Mouse (Mus musculus): ENCODE data around the gene Bpifb9a. TPM values are rescaled to one million over a fixed set of nuclear protein-coding genes. Genes with fewer than 3 reads are reported as not detected.
"Not testable (repeated sequence)": the region's sequence is repeated elsewhere in the genome, so short reads cannot be mapped to it uniquely, and the experiment has no call there.

Bpifb9a gene
- polyA plus RNA-seq (2012; rRNA removed) = not detected in 2 replicates

DNA sequence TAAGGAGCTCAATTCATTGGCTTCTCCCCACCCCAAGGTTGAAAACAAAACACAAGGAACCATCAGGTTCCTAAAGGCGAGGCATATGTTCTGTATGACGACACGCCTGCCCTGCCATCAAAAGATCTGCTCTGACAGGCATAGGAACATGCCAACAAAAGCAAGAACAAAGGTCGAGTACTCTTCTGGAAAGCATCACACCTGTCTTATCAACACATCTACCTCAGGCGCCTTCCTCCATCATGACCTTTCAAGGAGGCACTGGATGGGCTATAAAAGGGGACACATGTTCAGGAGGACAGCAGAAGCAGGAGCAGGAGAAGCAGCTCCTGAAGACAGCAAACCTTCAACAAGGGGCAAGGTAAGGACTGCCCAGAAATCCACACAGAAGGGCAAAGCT lies at the start of gene Bpifb9a:
Bpifb9a (plus strand) TSS at position 301 of the 400 bp plus-strand sequence.
- not testable (repeated sequence) for H3K27ac ChIP-seq (ENCODE audit: insufficient read depth, low read length); H3K27me3 ChIP-seq (ENCODE audit: control insufficient read depth, insufficient read depth, low read length); H3K4me3 ChIP-seq (replicated peaks; ENCODE audit: insufficient read depth, low read depth, low read length); DNase-seq; H3K4me1 ChIP-seq (ENCODE audit: control insufficient read depth, insufficient read depth, low read length)
- 75% methylated on average over 5 of the region's 5 CpGs for WGBS

DNA sequence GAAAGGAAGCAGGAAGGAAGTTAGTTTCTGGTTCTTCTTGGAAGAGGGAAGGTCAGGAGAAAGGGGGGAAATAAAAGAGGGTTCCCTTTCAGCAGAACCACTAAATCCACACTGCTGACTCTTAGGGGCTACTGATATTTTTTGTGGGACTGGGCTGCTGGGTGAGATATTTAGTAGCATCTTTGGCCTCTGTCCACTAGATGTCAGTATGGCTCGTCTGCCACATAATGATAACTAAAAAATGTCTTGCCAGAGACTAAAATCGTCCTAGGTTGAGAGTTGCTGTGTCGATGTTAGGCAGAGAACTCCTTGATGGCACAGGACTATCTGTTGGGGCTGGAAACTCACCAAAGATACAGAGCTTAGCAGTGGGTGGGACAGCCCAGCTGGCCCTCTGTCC lies 48.5 kb upstream of the Bpifb9a start:
- Histone ChIP-seq H3K27me3 (ENCODE audit: control insufficient read depth, insufficient read depth, low read length) (no peaks in the 10 kb centered on the region), H3K4me1 (ENCODE audit: control insufficient read depth, insufficient read depth, low read length) (no peaks in the 10 kb centered on the region), H3K27ac (ENCODE audit: insufficient read depth, low read length) (no peak overlapping the region), H3K4me3 (replicated peaks; ENCODE audit: insufficient read depth, low read depth, low read length) (no peak overlapping the region)
- 3% methylated on average over 3 of the region's 3 CpGs for WGBS
- TF ChIP-seq CTCF (IDR thresholded peaks at IDR 0.05; ENCODE audit: borderline replicate concordance, insufficient read depth, low read depth, low read length) (peak; percentile 53; the same call in 1 of the 2 replicates), POLR2A (IDR thresholded peaks at IDR 0.05; ENCODE audit: borderline replicate concordance, insufficient read depth, low read length) (no peak)
- DNase-seq = no peak

DNA sequence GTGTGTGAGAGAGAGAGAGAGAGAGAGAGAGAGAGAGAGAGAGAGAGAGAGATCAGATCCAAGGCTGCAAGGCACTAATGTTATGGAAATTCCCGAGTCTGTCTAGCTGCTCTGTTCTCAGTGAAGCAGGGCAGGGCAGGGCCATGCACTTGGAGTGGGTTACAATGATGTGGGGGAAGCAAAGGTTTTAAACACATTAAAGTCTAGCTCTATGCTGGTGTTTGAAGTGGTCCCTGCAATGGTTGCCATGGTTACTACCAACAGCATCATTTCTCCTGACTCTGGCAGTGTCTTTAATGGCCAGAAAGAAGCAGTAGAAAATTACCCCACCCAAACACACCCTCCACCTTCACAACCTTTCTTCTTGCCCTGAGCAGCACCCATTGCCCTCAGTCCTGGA lies 46.5 kb upstream of the Bpifb9a start:
- DNase-seq = no peak
- Histone ChIP-seq H3K4me1 (ENCODE audit: control insufficient read depth, insufficient read depth, low read length) (no peaks in the 10 kb centered on the region), H3K27ac (ENCODE audit: insufficient read depth, low read length) (no peak overlapping the region), H3K4me3 (replicated peaks; ENCODE audit: insufficient read depth, low read depth, low read length) (no peak overlapping the region), H3K27me3 (ENCODE audit: control insufficient read depth, insufficient read depth, low read length) (no peaks in the 10 kb centered on the region)
- WGBS = 45% methylated on average over 1 of the region's 1 CpGs
- TF ChIP-seq POLR2A (IDR thresholded peaks at IDR 0.05; ENCODE audit: borderline replicate concordance, insufficient read depth, low read length) = no peak
- TF ChIP-seq CTCF (IDR thresholded peaks at IDR 0.05; ENCODE audit: borderline replicate concordance, insufficient read depth, low read depth, low read length) = no peak

DNA sequence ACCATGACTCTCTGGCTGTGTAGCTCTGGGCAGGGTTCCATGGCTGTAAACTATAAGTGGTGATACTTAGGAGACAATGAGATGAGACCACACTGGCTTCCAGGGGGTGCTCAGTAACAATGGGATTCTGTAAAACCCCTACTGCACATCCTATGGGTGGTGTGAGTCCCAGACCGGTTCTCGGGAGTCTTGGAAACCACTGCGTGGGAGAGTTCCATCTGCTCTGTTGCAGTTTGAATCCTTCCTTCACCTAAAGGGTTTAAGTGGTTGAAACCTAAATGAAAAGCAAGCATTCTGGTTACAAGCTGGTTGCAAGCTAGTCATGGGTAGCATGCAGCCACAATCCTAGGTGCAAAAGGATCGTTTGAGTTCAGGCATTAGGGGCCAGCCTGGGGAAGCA lies 45.8 kb upstream of the Bpifb9a start:
- no peaks in the 10 kb centered on the region for H3K27me3 ChIP-seq (ENCODE audit: control insufficient read depth, insufficient read depth, low read length)
- TF ChIP-seq POLR2A (IDR thresholded peaks at IDR 0.05; ENCODE audit: borderline replicate concordance, insufficient read depth, low read length) (no peak), CTCF (IDR thresholded peaks at IDR 0.05; ENCODE audit: borderline replicate concordance, insufficient read depth, low read depth, low read length) (no peak)
- H3K4me3 ChIP-seq (replicated peaks; ENCODE audit: insufficient read depth, low read depth, low read length) = no peak overlapping the region
- no peak for DNase-seq
- H3K4me1 ChIP-seq (ENCODE audit: control insufficient read depth, insufficient read depth, low read length) = no peaks in the 10 kb centered on the region
- 74% methylated on average over 4 of the region's 4 CpGs for WGBS
- H3K27ac ChIP-seq (ENCODE audit: insufficient read depth, low read length) = no peak overlapping the region

DNA sequence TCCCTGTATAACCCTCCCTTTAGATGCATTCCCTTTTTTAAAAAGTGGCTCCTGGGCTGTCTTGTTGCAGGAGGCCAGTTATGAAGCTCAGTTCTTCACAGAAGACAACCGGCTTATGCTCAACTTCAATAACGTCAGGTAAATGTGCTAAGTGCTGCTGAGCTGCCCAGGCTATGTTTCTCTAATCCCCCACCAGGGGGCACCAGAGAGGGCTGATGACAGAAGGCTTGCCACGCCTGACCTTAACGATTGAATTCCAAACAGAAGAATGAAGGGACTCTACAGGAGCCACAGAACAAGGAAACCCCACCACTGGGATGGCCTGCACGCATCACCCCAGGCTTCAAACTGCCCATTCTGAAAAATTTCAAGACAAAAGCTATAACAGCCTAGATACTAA lies 42.5 kb upstream of the Bpifb9a start:
- DNase-seq = peak; percentile 52 to 61
- WGBS = 10% methylated on average over 5 of the region's 5 CpGs
- no peaks in the 10 kb centered on the region for H3K27me3 ChIP-seq (ENCODE audit: control insufficient read depth, insufficient read depth, low read length)
- no peak for TF ChIP-seq POLR2A (IDR thresholded peaks at IDR 0.05; ENCODE audit: borderline replicate concordance, insufficient read depth, low read length)
- TF ChIP-seq CTCF (IDR thresholded peaks at IDR 0.05; ENCODE audit: borderline replicate concordance, insufficient read depth, low read depth, low read length) = peak; percentile 80
- H3K4me1 ChIP-seq (ENCODE audit: control insufficient read depth, insufficient read depth, low read length) = no peaks in the 10 kb centered on the region
- no peak overlapping the region for H3K27ac ChIP-seq (ENCODE audit: insufficient read depth, low read length)
- H3K4me3 ChIP-seq (replicated peaks; ENCODE audit: insufficient read depth, low read depth, low read length) = no peak overlapping the region

DNA sequence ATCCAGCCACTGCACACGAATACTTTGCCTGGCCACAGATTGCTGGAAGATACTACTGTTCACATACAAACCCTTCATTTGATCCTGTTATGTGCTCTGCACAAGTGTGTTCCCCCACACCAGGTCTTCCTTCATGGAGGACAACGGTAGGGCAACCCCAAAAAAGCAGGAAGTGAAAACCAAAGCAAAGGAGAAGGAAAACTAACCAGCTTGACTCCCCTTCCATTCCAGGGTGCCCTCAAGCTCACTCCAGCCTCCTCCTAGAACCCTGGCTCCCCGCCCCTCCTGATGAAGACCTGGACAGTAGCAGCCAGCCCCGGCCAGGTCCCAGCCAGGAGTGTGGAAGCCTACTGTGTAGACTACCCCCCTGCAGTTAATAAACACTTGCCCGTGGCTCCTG lies 37.7 kb upstream of the Bpifb9a start:
- Histone ChIP-seq H3K4me3 (replicated peaks; ENCODE audit: insufficient read depth, low read depth, low read length) (no peak overlapping the region), H3K4me1 (ENCODE audit: control insufficient read depth, insufficient read depth, low read length) (no peaks in the 10 kb centered on the region), H3K27me3 (ENCODE audit: control insufficient read depth, insufficient read depth, low read length) (no peaks in the 10 kb centered on the region), H3K27ac (ENCODE audit: insufficient read depth, low read length) (no peak overlapping the region)
- TF ChIP-seq CTCF (IDR thresholded peaks at IDR 0.05; ENCODE audit: borderline replicate concordance, insufficient read depth, low read depth, low read length) (no peak), POLR2A (IDR thresholded peaks at IDR 0.05; ENCODE audit: borderline replicate concordance, insufficient read depth, low read length) (no peak)
- 86% methylated on average over 5 of the region's 5 CpGs for WGBS
- no peak for DNase-seq

DNA sequence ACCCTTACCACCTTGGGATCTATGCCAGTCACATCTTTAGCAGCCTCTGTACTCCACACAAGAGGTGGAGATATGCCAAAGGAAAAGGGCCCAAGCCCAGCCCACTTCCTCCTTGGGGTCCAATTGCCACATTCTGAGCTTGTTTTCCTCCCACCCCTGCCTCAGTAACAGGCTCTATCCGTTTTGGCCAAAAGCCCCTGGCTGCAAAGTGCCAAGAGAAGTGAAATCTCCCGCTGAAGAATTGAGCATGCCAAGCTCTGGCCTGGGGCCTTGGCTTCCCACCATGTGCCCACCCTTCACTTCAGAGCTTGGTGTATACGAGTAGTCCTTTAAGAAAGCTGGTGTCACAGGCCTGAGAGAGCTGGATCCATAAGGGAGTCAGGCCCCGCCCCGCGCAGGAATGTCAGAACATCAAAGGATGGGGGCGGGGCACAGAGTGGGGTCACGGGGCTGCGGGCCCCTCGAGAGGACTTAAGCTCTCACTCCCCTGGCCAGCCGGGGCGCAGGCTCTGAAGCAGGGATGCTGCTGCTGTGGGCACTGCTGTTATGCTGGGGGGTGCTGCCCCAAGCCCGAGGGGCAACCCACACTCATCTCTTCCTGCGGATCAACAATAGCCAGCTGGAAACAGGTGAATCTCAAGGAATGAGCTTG lies 34.3 kb upstream of the Bpifb9a start, which contains the start of gene Bpifb5:
Bpifb5 (plus strand) TSS at position 478 of the 652 bp plus-strand sequence.
- H3K4me1 ChIP-seq (ENCODE audit: control insufficient read depth, insufficient read depth, low read length) = peaks cover 20% of the 10 kb centered on the region
- TF ChIP-seq CTCF (IDR thresholded peaks at IDR 0.05; ENCODE audit: borderline replicate concordance, insufficient read depth, low read depth, low read length) = no peak
- TF ChIP-seq POLR2A (IDR thresholded peaks at IDR 0.05; ENCODE audit: borderline replicate concordance, insufficient read depth, low read length) = no peak
- no peak within 1 kb of the TSS for H3K4me3 ChIP-seq (replicated peaks; ENCODE audit: insufficient read depth, low read depth, low read length)
- no peaks in the 10 kb centered on the region for H3K27me3 ChIP-seq (ENCODE audit: control insufficient read depth, insufficient read depth, low read length)
- 17% methylated on average over 14 of the region's 14 CpGs for WGBS
- no peak for DNase-seq
- H3K27ac ChIP-seq (ENCODE audit: insufficient read depth, low read length) = no peak within 1 kb of the TSS

DNA sequence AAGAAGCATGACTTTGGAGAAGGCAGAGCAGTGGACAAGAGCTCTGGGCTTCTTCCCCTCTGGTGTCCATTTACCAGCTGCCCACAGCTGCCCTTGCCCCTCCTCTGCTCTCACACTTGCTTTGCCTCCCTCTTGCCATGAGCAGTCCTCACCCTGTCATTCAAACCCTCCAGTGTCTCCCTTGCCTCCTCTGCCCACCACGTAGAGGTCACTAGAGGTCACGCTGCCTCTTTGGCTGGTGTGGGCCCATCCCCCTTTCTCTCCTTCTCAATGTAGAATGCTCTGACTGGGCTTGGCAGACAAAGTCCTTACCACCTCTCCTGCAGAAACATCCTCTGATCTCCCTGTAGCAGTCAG lies 33.8 kb upstream of the Bpifb9a start:
- H3K27ac ChIP-seq (ENCODE audit: insufficient read depth, low read length) = no peak overlapping the region
- 55% methylated on average over 2 of the region's 2 CpGs for WGBS

More for the DNA sequence above, 33.8 kb upstream of the Bpifb9a start:
- no peak for TF ChIP-seq CTCF (IDR thresholded peaks at IDR 0.05; ENCODE audit: borderline replicate concordance, insufficient read depth, low read depth, low read length)
- no peak for TF ChIP-seq POLR2A (IDR thresholded peaks at IDR 0.05; ENCODE audit: borderline replicate concordance, insufficient read depth, low read length)
- Histone ChIP-seq H3K27me3 (ENCODE audit: control insufficient read depth, insufficient read depth, low read length) (no peaks in the 10 kb centered on the region), H3K4me3 (replicated peaks; ENCODE audit: insufficient read depth, low read depth, low read length) (no peak overlapping the region), H3K4me1 (ENCODE audit: control insufficient read depth, insufficient read depth, low read length) (peaks cover 20% of the 10 kb centered on the region)
- DNase-seq = no peak

All from cerebellum, adult 2 months (tissue).